Mouse (Mus musculus) cerebellum, postnatal 4 days (tissue): ENCODE measurements around the gene Nr2f6.
"Not testable (repeated sequence)": the region's sequence is repeated elsewhere in the genome, so short reads cannot be mapped to it uniquely, and the experiment has no call there.

Experiments
- DNase-seq, 2 experiments: peaks; one replicate each; pipeline ENCODE4 v3.0.0; 2022; ENCODE audit warnings: low spot score in 2 of 2, mixed read lengths in 1 of 2

Gene Nr2f6

DNA sequence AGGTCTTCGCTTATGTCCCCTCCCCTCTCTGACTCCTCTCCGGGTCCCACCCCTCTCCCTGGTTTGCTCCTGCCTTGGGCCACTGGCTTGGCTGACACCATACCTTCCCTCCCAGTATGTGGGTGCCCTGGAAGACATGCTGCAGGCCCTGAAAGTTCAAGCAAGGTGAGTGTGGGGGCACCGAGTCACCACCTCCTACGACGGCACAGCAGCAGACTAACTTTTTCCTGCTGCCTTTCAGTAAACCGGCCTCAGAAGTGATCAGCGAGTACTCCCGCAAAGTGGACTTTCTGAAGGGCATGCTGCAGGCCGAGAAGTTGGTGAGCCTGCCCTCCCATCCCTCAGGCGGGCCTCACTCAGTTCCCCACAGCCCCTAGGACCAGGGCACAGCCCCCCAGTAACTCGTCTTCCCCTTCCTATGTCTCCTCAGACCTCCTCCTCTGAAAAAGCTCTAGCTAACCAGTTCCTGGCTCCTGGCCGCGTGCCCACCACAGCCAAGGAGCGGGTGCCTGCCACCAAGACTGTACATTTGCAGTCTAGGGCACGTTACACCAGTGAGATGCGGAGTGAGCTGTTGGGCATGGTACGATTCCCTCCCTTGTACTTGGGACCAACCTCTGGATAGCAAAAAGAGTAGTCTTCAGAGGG lies 14.1 kb downstream of the Nr2f6 start:
- no peak for DNase-seq

GRCm38 (mm10) chr8:71366771-71367528 lies 14.8 kb downstream of the Nr2f6 start, which contains the start of gene Use1:
Gene Use1 (plus strand): TSS chr8:71366848.
- peak in 1 of 2 experiments; percentile 84 for DNase-seq

- DNase-seq = no peak
Measured at GRCm38 (mm10) chr8:71358026-71358425, 23.7 kb downstream of the Nr2f6 start.

GRCm38 (mm10) chr8:71351520-71351919 lies 30.2 kb downstream of the Nr2f6 start:
- no peak for DNase-seq

DNA sequence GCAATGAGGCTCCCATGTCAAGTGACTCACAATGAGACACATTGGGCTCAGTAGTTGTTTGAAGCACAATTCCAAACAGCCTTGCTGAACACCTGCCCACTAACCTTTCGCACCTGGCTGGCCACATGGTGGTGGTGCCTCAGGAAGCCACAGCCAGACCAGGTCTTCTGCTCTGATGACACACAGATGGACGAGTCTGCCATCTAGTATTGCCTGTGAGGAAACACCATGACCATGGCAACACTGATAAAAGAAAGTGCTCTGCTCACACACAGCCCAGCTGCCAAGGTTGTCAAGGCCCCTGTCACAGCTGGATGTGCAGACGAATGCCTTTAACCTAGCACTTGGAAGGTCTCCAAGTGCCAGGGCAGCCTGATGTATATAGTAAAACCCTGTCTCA lies 30.6 kb downstream of the Nr2f6 start:
- DNase-seq = no peak

DNA sequence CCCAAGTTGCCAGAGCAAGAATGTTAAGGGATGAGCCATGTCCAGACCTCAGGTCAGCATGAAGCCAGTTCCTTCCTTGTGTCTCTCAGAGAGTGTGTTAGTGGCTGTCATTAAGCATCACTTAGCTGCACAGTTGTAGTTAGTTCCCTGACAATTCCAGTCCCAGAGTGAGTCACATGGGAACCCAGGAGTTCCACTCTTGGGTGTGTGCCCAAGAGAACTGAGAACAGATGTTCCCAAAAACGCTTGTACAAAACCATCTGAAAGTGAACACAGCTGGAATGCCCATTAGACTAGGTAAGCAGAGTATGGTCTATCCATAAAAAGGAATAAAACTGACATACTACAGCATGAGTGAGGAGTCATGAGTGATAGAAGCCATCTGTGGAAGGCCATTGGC lies 35.2 kb downstream of the Nr2f6 start:
- no peak for DNase-seq

DNA sequence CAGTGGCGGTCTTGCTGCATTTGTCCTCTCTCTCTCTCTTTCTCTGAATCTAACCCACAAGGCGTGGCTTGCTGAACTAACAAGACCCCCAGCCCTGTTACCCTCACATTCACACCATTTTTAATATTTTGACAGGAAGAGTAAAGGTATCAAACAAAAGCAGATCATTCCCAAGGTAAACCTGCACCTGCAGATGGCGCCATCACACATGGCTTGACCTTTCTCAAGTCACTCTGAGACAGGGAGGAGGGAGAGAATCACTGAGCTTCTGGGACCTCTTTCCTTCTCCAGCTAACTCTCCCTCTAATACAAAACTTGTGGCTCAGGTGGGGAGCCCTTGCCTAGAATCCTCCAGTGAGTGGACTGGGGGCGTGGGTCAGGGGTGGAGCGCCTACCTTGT lies 41.1 kb downstream of the Nr2f6 start:
- peak in 1 of 2 experiments; percentile 19 for DNase-seq

DNA sequence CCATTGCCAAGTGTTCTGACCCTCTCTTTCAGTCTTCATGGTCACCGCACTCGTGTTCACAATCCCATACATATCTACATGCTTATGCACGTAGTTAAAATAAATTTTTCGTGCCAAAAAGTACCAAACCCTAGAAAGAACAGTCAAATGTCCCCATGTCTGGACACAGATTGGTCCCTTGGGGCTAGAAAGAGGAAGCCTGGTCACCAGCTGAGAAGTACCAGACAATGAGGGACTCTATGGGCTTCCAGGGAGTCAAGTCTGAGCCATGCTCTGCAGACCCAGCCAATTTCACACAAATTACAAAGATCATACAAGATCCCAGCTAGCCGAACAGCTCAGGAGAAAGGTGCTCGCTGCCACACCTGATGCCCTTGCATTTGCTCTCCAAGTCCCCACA lies 43.9 kb downstream of the Nr2f6 start:
- not testable (repeated sequence) for DNase-seq

DNA sequence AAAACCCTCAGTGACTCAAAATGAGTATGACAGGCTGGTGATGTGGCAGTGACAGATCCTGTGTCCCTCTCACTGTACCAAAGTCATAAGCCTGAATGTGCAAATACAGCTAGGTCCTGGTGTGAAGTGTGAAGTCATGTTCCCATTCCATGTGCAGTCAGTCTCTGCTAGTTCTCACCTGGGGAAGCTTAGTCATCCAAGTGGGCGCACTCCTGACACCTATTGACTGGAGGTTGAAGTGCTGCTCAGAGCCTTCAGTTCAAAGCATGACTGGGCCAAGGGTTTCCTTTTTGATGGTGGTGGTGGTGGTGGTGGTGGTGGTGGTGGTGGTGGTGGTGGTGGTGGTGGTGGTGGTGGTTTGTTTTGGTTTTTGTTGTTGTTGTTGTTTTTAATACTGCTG lies 56.9 kb downstream of the Nr2f6 start:
- no peak for DNase-seq
